Mouse (Mus musculus): ENCODE measurements around the gene Gzmn. TPM values are rescaled to one million over a fixed set of nuclear protein-coding genes. Genes with fewer than 3 reads are reported as not detected.
A peak's percentile ranks its signal among the peaks of the same experiment; 100 is the strongest.
"Not testable (repeated sequence)": the region's sequence is repeated elsewhere in the genome, so short reads cannot be mapped to it uniquely, and the experiment has no call there.

Gzmn gene
- total and polyA plus RNA-seq, 2 experiments = not detected

GRCm38 (mm10) chr14:56186521-56186920 lies 12.1 kb upstream of the Gzmn start:
- no peaks in the 10 kb centered on the region for H3K79me2 ChIP-seq (ENCODE audit: control insufficient read depth, insufficient read depth, low read length)
- peaks cover 2% of the 10 kb centered on the region; the same call in 1 of the 2 replicates for H3K27me3 ChIP-seq (ENCODE audit: control insufficient read depth, insufficient read depth, low read length)
- no peaks in the 10 kb centered on the region for H3K36me3 ChIP-seq (ENCODE audit: control insufficient read depth, insufficient read depth, low read length)
- DNase-seq (ENCODE audit: extremely low read depth, low read depth, low spot score) = no peak
- H3K27ac ChIP-seq (replicated peaks; ENCODE audit: insufficient read depth, low read depth, low read length) = no peak overlapping the region
- no peak for TF ChIP-seq CTCF (IDR thresholded peaks at IDR 0.05; ENCODE audit: low read depth, low read length)
- no peak for TF ChIP-seq POLR2A (IDR thresholded peaks at IDR 0.05; ENCODE audit: extremely low read depth, insufficient read depth, low read length)
- no peaks in the 10 kb centered on the region for H3K4me1 ChIP-seq (ENCODE audit: control insufficient read depth, insufficient read depth, low read length)
- 74% methylated on average over 5 of the region's 5 CpGs for WGBS
- H3K9ac ChIP-seq (ENCODE audit: low read depth, low read length) = no peak overlapping the region
- H3K4me3 ChIP-seq (ENCODE audit: insufficient read depth, low read depth, low read length) = no peak overlapping the region

- peak; percentile 3 for DNase-seq (ENCODE audit: extremely low read depth, low read depth, low spot score)
- H3K4me1 ChIP-seq (ENCODE audit: control insufficient read depth, insufficient read depth, low read length); H3K36me3 ChIP-seq (ENCODE audit: control insufficient read depth, insufficient read depth, low read length); H3K9ac ChIP-seq (ENCODE audit: low read depth, low read length); H3K79me2 ChIP-seq (ENCODE audit: control insufficient read depth, insufficient read depth, low read length); H3K27ac ChIP-seq (replicated peaks; ENCODE audit: insufficient read depth, low read depth, low read length); H3K27me3 ChIP-seq (ENCODE audit: control insufficient read depth, insufficient read depth, low read length); H3K4me3 ChIP-seq (ENCODE audit: insufficient read depth, low read depth, low read length): not testable (repeated sequence)
- 24% methylated on average over 8 of the region's 8 CpGs for WGBS
- TF ChIP-seq CTCF (IDR thresholded peaks at IDR 0.05; ENCODE audit: low read depth, low read length) = peak; percentile 66
Measured at GRCm38 (mm10) chr14:56177651-56178050, 3.3 kb upstream of the Gzmn start.

GRCm38 (mm10) chr14:56173396-56173795 lies 1.0 kb downstream of the Gzmn start:
- no peak overlapping the region for H3K9ac ChIP-seq (ENCODE audit: low read depth, low read length)
- no peaks in the 10 kb centered on the region for H3K4me1 ChIP-seq (ENCODE audit: control insufficient read depth, insufficient read depth, low read length)
- H3K36me3 ChIP-seq (ENCODE audit: control insufficient read depth, insufficient read depth, low read length) = no peaks in the 10 kb centered on the region
- no peak for DNase-seq (ENCODE audit: extremely low read depth, low read depth, low spot score)
- TF ChIP-seq POLR2A (IDR thresholded peaks at IDR 0.05; ENCODE audit: extremely low read depth, insufficient read depth, low read length) (no peak), CTCF (IDR thresholded peaks at IDR 0.05; ENCODE audit: low read depth, low read length) (no peak)
- WGBS = 90% methylated on average over 6 of the region's 6 CpGs
- no peaks in the 10 kb centered on the region for H3K27me3 ChIP-seq (ENCODE audit: control insufficient read depth, insufficient read depth, low read length)
- no peaks in the 10 kb centered on the region for H3K79me2 ChIP-seq (ENCODE audit: control insufficient read depth, insufficient read depth, low read length)
- H3K4me3 ChIP-seq (ENCODE audit: insufficient read depth, low read depth, low read length) = no peak overlapping the region
- no peak overlapping the region for H3K27ac ChIP-seq (replicated peaks; ENCODE audit: insufficient read depth, low read depth, low read length)

GRCm38 (mm10) chr14:56172744-56173143 lies 1.7 kb downstream of the Gzmn start:
- Histone ChIP-seq H3K4me1 (ENCODE audit: control insufficient read depth, insufficient read depth, low read length) (no peaks in the 10 kb centered on the region), H3K27ac (replicated peaks; ENCODE audit: insufficient read depth, low read depth, low read length) (no peak overlapping the region), H3K9ac (ENCODE audit: low read depth, low read length) (no peak overlapping the region), H3K79me2 (ENCODE audit: control insufficient read depth, insufficient read depth, low read length) (no peaks in the 10 kb centered on the region), H3K36me3 (ENCODE audit: control insufficient read depth, insufficient read depth, low read length) (no peaks in the 10 kb centered on the region), H3K4me3 (ENCODE audit: insufficient read depth, low read depth, low read length) (no peak overlapping the region), H3K27me3 (ENCODE audit: control insufficient read depth, insufficient read depth, low read length) (no peaks in the 10 kb centered on the region)
- 91% methylated on average over 5 of the region's 5 CpGs for WGBS
- TF ChIP-seq POLR2A (IDR thresholded peaks at IDR 0.05; ENCODE audit: extremely low read depth, insufficient read depth, low read length) = no peak
- TF ChIP-seq CTCF (IDR thresholded peaks at IDR 0.05; ENCODE audit: low read depth, low read length) = no peak
- DNase-seq (ENCODE audit: extremely low read depth, low read depth, low spot score) = no peak

GRCm38 (mm10) chr14:56168009-56168408 lies 6.4 kb downstream of the Gzmn start:
- no peak overlapping the region for H3K9ac ChIP-seq (ENCODE audit: low read depth, low read length)
- H3K4me3 ChIP-seq (ENCODE audit: insufficient read depth, low read depth, low read length) = no peak overlapping the region
- DNase-seq (ENCODE audit: extremely low read depth, low read depth, low spot score) = no peak
- H3K79me2 ChIP-seq (ENCODE audit: control insufficient read depth, insufficient read depth, low read length) = no peaks in the 10 kb centered on the region
- no peak overlapping the region for H3K27ac ChIP-seq (replicated peaks; ENCODE audit: insufficient read depth, low read depth, low read length)
- no peaks in the 10 kb centered on the region for H3K36me3 ChIP-seq (ENCODE audit: control insufficient read depth, insufficient read depth, low read length)
- 63% methylated on average over 6 of the region's 6 CpGs for WGBS
- no peaks in the 10 kb centered on the region for H3K27me3 ChIP-seq (ENCODE audit: control insufficient read depth, insufficient read depth, low read length)
- TF ChIP-seq POLR2A (IDR thresholded peaks at IDR 0.05; ENCODE audit: extremely low read depth, insufficient read depth, low read length) = no peak
- no peak for TF ChIP-seq CTCF (IDR thresholded peaks at IDR 0.05; ENCODE audit: low read depth, low read length)
- no peaks in the 10 kb centered on the region for H3K4me1 ChIP-seq (ENCODE audit: control insufficient read depth, insufficient read depth, low read length)

- H3K36me3 ChIP-seq (ENCODE audit: control insufficient read depth, insufficient read depth, low read length) = no peaks in the 10 kb centered on the region
- no peaks in the 10 kb centered on the region for H3K4me1 ChIP-seq (ENCODE audit: control insufficient read depth, insufficient read depth, low read length)
- H3K27me3 ChIP-seq (ENCODE audit: control insufficient read depth, insufficient read depth, low read length) = no peaks in the 10 kb centered on the region
- no peak for TF ChIP-seq POLR2A (IDR thresholded peaks at IDR 0.05; ENCODE audit: extremely low read depth, insufficient read depth, low read length)
- no peak for TF ChIP-seq CTCF (IDR thresholded peaks at IDR 0.05; ENCODE audit: low read depth, low read length)
- no peaks in the 10 kb centered on the region for H3K79me2 ChIP-seq (ENCODE audit: control insufficient read depth, insufficient read depth, low read length)
- no peak overlapping the region for H3K9ac ChIP-seq (ENCODE audit: low read depth, low read length)
- H3K4me3 ChIP-seq (ENCODE audit: insufficient read depth, low read depth, low read length) = no peak overlapping the region
- no peak for DNase-seq (ENCODE audit: extremely low read depth, low read depth, low spot score)
- no peak overlapping the region for H3K27ac ChIP-seq (replicated peaks; ENCODE audit: insufficient read depth, low read depth, low read length)
- WGBS = 88% methylated on average over 2 of the region's 2 CpGs
Measured at GRCm38 (mm10) chr14:56162109-56162508, 12.3 kb downstream of the Gzmn start.

- not testable (repeated sequence) for H3K4me1 ChIP-seq (ENCODE audit: control insufficient read depth, insufficient read depth, low read length); H3K9ac ChIP-seq (ENCODE audit: low read depth, low read length); H3K79me2 ChIP-seq (ENCODE audit: control insufficient read depth, insufficient read depth, low read length); H3K36me3 ChIP-seq (ENCODE audit: control insufficient read depth, insufficient read depth, low read length); H3K4me3 ChIP-seq (ENCODE audit: insufficient read depth, low read depth, low read length); H3K27ac ChIP-seq (replicated peaks; ENCODE audit: insufficient read depth, low read depth, low read length); DNase-seq (ENCODE audit: extremely low read depth, low read depth, low spot score); H3K27me3 ChIP-seq (ENCODE audit: control insufficient read depth, insufficient read depth, low read length)
- WGBS = 75% methylated on average over 2 of the region's 2 CpGs
Measured at GRCm38 (mm10) chr14:56159479-56159878, 14.9 kb downstream of the Gzmn start, which contains the start of gene Gzmg. Gene Gzmg (minus strand): TSS chr14:56159579.

Data from liver, adult 2 months (tissue).